Mouse (Mus musculus): Measurements from ENCODE around the gene Sparcl1.

The Sparcl1 gene

DNA sequence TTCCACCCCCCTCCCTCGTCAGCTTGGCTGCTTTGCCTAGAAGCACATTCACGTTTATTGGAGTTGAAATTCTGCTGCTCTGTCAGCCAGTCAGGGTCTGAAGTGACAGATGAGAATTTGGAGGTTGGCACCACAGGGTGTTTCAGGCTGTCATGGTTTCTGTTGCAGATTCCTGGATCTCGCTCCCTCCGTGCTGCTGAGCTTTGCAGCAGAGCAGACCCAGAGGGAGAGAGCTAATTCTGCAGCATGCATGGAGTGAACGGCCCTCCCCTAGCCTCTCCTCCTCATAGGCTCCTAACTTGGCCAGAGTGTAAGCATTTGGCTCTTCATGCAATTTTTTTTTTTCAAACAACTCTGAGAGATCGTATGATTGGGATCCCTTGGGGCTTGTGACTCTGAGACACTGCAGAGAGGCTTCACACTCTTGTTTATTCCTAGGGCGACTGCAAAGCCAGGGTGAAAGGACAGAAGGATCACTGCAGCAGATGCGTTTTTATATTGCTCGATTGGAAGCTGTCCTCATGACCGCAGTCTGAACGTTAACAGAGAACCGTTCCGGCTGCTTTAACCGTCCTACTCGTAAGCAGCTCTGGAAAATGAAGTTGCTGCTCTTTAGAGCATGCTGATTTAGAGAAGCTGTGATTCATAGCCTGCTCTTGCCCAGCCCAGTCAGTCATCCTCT is at the start of gene Sparcl1:
Sparcl1 (minus strand) TSS at position 243 of the 682 bp plus-strand sequence.
- no peak for DNase-seq (ENCODE audit: low spot score)

DNA sequence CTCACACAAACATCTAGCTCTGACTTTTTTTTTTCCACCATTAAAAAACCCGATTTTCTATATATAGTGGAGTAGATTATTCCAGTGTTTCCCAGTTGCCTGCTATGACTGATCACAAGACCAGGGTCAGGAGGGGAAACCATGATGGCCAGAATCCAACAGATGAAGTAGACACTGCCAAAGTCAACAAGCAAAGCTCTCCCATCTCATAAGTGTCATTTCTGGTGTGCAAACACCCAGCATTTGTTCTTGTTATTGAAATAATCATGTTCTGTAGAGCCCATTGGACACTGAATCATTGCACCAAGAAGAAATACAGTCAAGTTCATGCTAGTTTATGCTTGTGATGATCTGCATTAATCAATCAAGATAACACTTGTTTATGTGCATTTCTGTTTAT is 47.9 kb upstream of the Sparcl1 start:
- DNase-seq (ENCODE audit: low spot score): no peak

DNA sequence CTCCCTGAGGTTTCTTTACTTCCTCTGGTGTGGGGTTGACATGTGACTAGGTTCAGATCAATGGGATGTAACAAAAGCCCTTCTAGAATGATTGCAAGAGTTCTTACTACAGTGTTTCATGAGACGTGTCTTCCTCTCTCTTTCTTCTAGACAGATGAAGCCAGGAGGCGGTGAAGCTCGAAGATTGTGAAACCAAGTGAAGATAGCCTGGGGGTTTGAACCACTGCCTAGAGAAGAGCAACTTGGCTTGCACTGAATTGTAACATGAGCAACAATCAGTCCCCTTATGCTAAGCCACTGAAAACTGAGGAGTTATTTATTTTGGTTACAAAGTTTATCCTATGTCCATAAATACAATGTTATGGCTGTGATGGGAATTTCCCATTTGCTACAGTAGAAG is 47.0 kb upstream of the Sparcl1 start:
- no peak for DNase-seq (ENCODE audit: low spot score)

DNA sequence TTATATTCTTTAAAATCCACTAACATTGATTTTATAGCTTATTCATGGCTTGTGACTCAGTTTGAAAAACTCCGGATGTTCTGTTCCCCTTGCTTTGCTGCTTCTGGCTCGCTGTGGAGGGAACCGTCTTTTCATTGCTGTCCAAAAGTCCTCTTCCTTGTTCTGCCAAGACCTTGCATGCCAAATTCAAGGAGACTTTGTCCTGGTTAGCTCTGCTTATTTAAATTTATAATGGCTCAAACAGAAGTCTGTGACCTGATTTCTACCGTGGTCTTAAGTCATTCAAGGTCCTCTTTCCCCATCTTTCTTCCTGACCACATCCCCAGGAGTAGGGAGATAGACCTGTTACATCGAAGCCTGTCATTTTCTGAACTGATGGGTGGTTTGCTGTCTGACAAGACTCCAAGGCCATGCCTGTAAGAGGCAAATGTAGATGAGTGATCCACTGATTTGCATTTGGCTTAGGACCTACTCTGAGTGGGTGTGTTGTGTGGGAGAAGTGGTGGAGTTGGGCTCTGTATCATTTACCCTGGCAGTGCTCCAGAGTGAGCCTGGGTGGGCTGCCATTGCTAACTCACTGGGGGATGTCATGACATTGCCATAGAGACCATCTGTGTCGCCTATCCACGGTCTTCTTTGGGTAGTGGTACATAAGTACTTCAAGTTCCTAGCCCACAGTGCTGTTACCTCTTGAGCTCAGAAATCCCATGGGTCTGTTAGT is 45.0 kb upstream of the Sparcl1 start:
- no peak for DNase-seq (ENCODE audit: low spot score)

DNA sequence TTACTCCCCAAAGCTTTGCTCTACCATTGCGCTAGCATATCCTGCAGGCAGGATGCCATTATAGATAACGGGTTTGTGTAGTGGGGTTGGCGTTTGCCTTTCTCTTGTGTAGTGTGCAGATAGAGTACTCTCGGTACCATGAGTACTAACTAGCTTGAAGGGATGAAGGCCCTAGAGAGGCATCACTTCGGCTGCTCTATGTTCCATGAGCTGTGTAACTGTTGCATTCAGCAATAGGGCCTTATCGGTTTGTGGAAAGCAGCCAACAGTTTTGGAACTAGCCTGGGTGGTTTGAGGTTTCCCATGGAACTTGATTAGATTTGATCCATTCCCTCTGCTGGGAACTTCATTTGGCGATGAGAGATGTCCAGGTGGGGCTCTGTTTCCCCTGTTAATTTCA is 44.2 kb upstream of the Sparcl1 start:
- no peak for DNase-seq (ENCODE audit: low spot score)

DNA sequence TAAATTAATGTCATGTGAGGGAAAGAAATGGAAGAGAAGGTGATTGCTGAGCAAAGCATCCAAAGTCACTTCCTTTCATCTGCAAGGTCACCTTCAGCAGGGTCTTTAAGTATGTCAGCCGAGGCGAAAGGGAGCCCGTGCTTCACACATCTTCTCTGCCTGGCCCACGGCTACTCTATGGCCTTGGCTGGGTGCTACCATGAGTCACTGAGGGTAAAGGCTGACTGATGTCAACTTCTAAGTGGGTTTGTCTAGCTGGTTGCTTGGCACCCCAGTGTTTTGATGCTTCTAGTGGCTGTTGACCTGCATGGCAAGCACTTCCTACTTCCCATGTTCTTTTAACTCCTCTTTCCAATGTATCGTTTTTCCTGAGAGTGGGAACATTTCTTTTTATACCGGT is 36.7 kb upstream of the Sparcl1 start:
- no peak for DNase-seq (ENCODE audit: low spot score)

DNA sequence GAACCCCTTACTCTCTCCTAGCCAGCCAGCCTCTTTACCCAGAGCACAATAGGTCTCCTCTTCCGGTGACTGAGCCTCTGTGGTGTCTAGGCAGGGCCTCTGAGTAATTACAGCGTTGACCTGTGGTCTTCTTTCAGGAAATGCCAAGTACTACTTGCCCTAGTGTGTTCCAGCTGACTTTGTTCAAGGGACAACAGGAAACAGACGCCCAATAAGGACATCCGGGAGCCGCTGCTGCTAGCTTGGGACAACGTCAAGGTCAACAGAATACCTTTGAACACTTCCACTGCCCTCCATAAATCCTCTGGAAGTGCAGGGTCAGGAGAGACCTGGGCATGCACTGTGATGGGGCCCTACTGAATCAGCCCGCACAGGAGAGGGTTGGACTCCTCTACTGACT is 35.8 kb upstream of the Sparcl1 start:
- DNase-seq (ENCODE audit: low spot score): peak; percentile 3

DNA sequence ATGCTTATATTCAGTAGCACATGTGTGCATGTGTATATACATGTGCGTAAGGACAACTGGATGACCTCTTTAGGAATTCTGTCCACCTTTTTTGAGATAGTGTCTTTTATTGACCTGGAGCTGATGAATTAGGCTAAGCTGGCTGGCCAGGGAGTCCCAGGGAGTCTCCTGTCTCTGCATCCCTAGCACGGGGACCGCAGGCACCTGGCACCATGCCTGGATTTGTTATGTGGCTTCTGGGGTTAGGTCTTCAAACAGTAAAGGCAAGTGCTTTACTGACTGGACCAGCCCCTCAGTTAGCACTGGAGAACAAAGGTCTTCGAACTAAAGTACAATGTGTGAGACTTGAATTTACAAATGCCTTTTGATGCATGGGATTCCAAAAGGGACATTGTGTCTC is 30.5 kb upstream of the Sparcl1 start:
- DNase-seq (ENCODE audit: low spot score): no peak

DNA sequence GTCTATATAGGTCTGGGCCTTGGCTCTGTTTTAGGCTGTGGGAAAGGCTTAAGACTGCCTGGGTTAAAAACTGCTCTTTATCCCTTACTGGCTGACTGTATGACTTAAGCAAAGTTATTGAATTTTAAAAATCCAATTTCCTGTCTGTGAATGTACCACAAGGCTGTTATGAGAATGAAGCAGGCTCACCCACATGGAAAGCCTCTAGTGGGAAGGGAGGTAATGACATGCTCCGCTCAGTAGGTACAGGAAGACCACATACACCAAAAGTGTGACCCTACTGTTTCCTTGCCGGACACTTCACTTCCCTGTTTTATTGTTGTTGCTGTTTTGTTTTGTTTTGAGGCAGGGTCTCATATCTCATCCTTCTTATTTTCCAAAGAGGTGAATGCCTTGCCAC is 27.5 kb upstream of the Sparcl1 start:
- DNase-seq (ENCODE audit: low spot score): no peak

DNA sequence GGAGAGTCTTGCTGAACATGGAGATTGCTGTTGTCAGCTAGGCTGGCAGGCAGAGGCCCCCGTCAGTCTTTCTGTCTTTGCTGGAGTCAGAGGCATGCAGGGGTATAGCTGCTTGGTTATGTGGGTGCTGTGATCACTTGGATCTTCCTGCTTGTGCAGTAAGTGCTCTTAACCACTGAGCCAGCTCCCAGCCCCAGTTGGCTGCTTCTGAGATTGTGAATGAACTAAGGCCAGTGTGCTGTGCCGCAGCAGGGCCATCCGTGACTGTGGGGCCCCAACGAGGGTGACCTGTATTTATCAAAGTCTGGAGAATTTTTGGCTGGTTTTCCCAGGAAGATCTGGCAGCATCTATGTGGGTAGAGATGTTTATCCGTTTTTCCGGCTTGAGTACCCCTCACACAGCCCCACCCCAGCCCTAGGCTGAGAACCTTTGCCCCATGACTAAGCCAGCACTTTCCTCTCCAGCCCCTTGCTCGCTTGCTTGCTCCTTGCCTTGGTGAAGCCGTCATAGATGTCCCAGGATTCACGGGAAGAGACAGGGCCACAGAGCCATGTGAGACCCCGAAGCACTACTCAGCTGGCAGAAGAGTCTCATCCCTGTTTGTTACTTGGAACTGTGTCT is 24.5 kb upstream of the Sparcl1 start:
- DNase-seq (ENCODE audit: low spot score): no peak

DNA sequence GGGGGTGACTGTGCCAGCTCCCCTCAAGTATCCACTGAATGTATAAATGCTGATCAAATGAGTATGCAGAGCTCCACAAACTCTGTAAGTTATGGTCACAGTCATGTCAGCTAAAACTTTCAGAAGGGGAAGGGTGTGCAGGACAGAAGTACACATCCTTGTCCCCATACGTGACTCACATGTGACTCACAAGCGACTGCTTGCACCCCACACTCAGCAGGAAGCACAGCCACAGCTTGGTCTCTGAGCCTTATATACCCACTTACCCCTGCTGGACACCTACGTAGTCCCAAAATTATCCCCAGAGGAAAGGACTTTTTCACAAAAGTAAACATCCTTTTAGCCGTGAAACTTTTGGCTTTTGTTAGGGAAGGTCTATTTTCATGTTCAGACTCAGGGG is 20.2 kb upstream of the Sparcl1 start:
- no peak for DNase-seq (ENCODE audit: low spot score)

DNA sequence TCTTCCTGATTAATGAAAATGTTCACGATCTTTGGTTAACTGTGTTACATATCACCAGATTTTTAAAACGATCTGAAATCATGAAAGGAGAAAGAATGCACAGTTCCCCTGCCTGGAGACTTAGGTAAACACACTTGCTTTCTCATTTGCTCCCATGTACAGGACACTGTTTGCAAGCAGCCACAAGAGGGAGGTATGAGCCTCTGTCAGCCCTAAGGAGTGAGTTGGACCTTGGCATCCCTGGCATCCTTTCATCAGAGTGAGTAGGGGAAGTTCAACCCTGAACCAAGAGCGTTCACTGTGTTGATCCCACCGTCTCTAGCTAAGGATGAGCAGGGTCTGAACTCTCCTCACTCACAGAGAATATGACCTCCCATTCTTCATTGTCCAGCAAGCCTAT is 18.0 kb upstream of the Sparcl1 start:
- DNase-seq (ENCODE audit: low spot score): no peak

DNA sequence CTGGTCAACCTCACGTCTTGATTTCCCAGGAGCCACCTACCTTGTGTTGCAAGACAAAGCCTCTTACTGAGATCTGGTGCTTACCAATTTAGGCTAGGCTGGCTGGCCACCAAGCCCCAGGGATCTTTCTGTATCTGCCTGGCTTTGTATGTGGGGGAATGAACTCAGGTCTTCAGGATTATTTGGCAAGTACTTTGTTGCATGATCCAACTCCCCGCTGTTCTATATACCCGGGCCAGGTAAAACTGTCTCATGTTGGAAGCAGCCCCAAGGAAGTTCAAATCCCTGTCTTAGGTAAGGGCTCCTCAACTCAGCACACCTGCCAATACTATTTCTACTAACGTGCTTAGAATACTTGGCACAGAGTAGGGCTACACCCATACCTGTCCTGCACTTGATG is 17.4 kb upstream of the Sparcl1 start:
- no peak for DNase-seq (ENCODE audit: low spot score)

DNA sequence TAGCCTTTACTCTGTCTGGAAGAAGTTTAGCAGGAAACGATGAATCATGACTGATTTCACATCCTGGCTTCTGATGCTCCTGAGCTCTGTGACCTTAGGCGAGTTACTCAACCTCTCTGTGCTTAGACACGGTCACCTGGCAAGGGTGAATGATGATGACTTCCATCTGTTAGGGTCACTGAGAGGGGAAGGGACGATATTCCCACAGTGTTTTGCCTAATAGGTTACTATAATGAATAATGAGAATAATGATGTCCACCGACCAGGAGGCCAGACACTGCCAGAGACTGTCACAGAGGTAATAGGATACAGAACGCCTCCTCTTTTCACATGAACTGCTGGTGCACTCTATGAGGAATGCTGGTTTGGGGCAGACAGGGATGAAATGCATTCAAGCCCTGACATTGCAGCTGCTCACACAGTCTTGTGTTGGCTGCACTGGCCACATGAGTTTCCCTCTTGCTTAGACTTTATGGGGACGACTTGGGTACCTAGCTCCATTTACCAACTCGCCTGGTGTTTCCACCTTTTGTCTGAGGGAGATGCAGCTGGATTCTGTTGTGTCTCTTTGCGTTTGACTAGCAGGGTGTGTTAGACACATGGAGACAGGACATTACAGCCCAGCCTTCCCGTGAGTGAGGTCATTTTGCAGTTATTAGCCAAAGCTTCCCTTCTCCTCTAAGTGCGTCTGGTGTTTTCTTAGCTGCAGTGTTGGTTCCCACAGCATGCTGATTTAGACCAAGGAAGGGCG is 14.9 kb upstream of the Sparcl1 start:
- no peak for DNase-seq (ENCODE audit: low spot score)

DNA sequence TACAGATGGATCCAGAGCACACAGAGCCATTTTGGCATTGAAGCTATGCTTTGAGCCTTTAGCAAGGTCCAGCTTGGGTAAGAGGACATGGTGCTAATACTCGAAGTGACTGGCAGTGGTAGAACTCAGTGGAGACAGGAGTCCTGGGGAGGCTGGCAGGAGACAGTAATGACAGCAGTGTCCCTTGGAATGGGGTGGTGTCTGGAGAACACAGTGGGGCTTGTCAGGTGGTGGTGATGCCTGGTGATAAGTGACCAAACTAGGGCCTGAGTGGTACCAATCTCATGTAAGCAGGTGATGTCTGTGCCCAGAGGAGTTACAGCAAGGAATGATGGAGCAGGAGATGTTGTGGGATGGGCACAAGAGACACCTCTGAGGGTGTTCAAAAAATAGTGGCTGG is 13.8 kb upstream of the Sparcl1 start:
- DNase-seq (ENCODE audit: low spot score): no peak

DNA sequence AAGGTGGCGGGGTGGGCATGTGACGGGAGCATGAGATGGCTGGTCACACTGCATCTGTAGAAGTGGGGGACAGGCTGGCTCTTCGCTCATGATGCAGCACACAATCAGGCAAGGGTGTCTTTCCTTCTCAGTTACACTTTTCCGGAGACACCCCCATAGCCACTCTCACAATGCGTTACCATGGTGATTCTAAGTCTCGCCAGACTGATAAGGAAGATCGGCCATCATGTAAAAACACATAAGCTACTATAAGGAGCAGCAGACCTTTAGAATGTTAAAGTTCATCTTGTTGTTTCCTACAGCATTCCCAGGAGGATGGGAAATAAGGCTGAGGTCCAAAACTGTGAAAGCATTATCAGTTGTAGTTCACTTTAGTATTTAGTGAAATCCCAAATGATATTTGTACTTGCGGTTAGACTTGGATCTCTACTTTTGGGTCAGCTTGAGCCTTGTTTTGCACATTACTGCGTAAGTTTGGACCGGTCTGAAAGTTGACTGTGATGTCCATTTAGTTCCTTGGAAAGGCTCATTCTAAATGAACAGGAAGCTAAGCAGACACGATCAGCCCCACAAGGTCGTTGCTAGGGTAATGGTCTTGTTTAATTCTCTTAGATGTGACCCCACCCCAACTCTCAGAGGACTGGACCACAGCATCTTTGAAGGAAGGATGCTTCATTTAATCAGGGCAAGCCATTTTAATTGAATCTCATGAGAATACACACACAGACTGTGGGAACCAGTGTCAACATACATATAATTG is 13.2 kb upstream of the Sparcl1 start:
- DNase-seq (ENCODE audit: low spot score): no peak

DNA sequence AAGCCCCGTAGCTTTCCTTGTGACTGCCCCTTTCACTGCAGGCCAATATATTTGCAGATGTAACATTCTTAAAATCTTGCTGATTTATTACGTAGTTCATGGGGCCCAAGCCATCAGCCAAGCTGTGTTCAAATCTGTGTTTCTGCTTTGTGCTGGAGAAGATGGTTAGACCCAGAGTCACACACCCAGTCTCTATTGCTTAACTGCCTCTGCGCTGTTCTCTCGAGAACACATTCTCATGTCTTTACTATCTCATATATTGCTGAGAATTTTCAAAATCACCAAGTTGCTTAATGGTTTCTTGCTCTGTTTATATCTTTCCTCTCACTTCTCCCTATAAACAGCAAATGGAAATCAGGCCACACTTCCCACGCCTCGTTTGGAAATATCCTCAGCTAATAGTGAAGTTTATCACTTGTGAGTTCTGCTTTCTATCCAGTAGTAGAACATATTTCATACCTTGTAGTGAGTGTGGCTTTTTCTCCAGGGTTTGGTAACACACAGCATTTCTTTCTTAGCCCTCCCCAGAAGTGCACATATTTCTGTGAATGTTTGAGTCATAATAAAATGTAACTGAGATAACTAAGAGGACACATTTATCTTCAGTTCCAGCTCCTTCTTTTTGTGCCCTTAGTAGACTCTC is 10.6 kb upstream of the Sparcl1 start:
- no peak for DNase-seq (ENCODE audit: low spot score)

DNA sequence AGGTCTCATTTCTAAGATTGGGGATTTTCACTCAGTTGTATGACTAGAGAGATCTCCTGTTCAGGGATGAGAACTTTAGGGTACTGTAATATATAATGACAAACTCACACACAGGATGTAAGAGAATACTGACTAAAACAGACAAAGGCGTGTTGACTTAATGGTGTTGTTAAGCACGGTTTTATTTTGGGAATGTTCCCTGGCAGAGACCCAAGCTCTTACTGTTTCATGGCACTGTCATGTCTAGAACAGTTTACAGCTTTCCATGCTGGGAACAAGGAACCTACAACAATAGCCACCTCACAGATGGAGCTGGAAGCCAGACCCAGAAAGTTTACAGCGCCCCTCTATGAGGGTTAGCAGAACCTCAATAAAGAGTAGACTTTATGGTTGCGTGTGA is 2.4 kb upstream of the Sparcl1 start:
- no peak for DNase-seq (ENCODE audit: low spot score)

DNA sequence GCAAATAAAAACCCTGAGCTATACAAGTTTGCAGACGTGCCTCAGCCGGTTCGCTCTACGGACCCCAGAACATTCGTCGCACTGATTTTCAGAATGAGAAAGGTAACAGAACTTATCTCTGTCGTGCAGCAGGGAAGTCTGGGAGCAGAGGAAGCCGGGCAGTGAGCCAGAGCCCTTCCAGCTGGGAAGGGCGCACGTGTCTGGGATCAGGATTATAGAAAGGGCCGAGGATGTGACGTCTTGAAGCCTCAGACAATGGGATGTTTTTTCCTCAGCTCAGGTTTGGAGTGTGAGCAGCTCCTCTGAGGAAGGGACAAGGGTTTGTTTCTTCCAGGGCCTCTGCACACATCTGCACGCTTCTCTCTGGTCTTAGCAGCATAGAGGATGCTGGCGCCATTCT is 1.6 kb upstream of the Sparcl1 start:
- DNase-seq (ENCODE audit: low spot score): no peak

DNA sequence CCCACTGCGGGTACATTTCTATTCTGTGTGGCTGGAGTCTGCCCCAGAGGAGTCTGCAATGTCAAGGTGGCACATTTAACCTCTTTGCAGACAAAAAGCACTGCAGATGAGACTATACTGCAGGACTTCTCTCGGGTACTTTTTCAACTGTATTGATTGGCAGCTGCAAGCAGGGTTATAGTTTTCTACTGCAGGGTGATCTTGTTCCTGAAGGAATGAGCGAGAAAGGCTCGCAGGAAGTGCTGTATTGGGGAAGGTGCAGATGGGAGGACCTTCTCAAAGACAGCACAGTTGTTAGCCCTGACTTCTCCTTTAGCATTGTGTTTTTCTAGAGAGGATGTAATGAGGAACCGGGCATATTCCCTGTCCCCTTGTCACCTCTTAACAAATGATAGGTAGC is 1.0 kb downstream of the Sparcl1 start:
- DNase-seq (ENCODE audit: low spot score): no peak

DNA sequence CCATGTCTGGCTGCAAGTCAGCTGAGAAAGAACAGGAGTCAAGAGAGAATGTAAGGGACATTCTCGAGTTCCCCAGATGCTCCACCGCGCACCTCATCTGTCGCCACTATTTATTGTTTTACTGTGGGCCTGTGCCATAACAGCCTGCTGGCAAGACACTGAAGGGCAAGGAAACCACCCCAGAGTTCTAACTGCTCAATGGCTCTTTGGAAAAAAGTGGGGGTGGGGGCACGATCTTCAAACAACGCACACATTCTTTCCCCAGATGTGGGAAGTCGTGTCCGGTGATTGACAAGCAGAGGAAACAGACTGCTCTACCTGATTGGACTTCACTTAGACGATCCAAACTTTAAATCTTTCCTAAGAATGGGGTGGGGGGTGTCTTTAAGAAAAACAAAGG is 1.5 kb downstream of the Sparcl1 start:
- DNase-seq (ENCODE audit: low spot score): no peak
